Mouse (Mus musculus) heart, postnatal 4 days (tissue): ENCODE data around the gene Appl2. TPM values are rescaled to one million over a fixed set of nuclear protein-coding genes. Genes with fewer than 3 reads are reported as not detected.

ENCODE experiments used
- DNase-seq: peaks from one replicate; pipeline ENCODE4 v3.0.0; 2021
- total RNA-seq, 2 experiments: library from RNA; stranded (reverse); gene quantifications; 2 replicates each; pipeline ENCODE4 v1.2.3; 2021

Gene Appl2
- total RNA-seq, 2 experiments from 2014 or later: 31.6 to 35.5 TPM

DNA sequence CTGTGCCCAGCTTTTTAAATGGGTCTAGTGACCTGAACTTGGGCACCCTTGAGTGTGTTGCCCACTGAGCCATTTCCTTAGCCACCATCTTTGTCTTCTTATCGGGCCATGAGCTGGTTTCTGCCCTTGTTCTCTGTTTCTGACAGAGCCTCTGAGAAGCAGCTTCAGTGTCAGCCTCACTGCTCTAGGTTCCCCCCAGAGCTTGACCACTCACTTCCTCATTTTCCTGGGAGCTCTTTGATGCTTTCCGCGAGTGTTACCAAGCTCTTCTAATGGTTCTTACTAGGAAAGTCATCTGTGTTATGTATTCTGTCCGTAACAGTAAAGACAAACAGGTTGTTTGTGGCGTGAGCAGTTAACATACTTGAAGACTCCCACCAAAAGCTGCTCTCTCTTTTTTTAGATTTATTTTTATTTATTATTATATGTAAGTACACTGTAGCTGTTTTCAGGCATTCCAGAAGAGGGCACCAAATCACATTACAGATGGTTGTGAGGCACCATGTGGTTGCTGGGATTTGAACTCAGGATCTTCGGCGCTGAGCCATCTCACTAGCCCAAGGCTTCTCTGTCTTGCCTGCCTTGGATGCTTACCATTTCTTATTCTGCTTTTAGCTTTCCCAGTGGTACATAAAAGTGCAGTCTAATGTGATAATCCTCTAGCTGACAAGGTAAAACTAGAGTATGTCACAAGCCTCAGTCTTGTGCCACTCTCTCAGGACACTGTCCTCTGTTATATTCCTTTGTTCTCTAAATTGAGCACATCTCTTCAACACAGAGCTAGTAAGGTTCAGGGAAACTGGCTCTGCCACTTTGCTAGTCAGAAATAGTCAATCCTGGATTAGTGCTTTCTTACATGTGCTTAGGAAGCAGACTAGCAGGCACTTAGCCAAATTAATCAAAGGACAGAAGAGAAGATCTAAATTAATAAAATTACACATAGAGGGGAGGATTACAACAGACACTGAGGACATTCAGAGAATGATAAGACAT, 82.8 kb downstream of the Appl2 start:
- no peak for DNase-seq

DNA sequence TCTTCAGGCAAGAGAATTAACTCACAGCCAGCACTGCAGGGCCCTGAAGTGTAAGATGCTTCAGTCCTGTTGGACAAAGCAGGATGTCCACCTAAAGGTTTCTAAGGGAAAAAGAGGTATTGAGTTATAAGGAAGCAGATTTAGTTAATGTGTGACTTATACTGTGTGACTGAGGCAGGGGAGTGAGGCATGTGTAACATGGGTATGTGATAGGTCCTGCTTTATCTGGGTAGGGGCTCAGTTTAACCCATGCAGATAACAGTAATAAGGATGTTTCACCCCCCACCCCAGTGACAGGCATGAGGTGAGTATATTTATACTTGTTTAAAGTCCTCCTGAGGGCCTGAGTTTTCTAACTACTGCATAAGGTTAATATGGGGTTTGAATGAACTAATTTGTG, 85.5 kb downstream of the Appl2 start:
- no peak for DNase-seq

Other genes starting within 250 kb of the Appl2 start
- gene Aldh1l2, start 114.6 kb downstream of the Appl2 start, total RNA-seq: 10 to 100 TPM; 31.3 to 36.3 TPM
- 10 to 100 TPM; 14.1 to 14.9 TPM for gene Washc4, start 105.0 kb downstream of the Appl2 start, total RNA-seq
- 10 to 100 TPM; 18.4 to 19.2 TPM for gene 1500009L16Rik, start 74.1 kb upstream of the Appl2 start, total RNA-seq